Mouse (Mus musculus) kidney, adult 11 months (tissue): ENCODE results near the gene Fam171b.

Experiments used
- DNase-seq: peaks from one replicate; pipeline ENCODE4 v3.0.0; 2022

Gene Fam171b

GRCm38 (mm10) chr2:83901896-83902540 is 89.6 kb downstream of the Fam171b start:
- no peak for DNase-seq

GRCm38 (mm10) chr2:83929478-83930088 is 117.1 kb downstream of the Fam171b start:
- DNase-seq: no peak
